Mouse (Mus musculus) liver, postnatal 0 days (tissue): ENCODE measurements around the gene Dag1. TPM values are rescaled to one million over a fixed set of nuclear protein-coding genes. Genes with fewer than 3 reads are reported as not detected.

Source experiments
- ATAC-seq: fragments of 200-750 bp; cut with Nextera tagmentation; 2 replicates; pipeline ENCODE4 v1.8.0; 2017; ENCODE audit warnings: mild to moderate bottlenecking, moderate library complexity
- DNase-seq: peaks from one replicate; pipeline ENCODE4 v3.0.0-alpha.2; 2016
- H3K27ac ChIP-seq: fragments of 300-500 bp; sonication (generic); 2 replicates; pipeline ENCODE4 v1.5.1; 2014; ENCODE audit warnings: antibody characterized with exemption, moderate library complexity, mild to moderate bottlenecking, low read depth
- H3K27me3 ChIP-seq: fragments of 300-500 bp; sonication (generic); 2 replicates; pipeline ENCODE4 v1.6.1; 2014; ENCODE audit warnings: low read length, control low read depth, mixed read lengths; ENCODE audit not compliant: insufficient read depth
- H3K36me3 ChIP-seq: fragments of 300-500 bp; sonication (generic); replicated peaks from 2 replicates; pipeline ENCODE4 v1.6.1; 2014; ENCODE audit warnings: mild to moderate bottlenecking, control low read depth, low read length, moderate library complexity, mixed read lengths; ENCODE audit not compliant: insufficient read depth
- H3K4me1 ChIP-seq: fragments of 300-500 bp; sonication (generic); 2 replicates; pipeline ENCODE4 v1.6.1; 2014; ENCODE audit warnings: antibody characterized with exemption, mild to moderate bottlenecking, control low read depth; ENCODE audit not compliant: insufficient read depth
- H3K4me2 ChIP-seq: fragments of 300-500 bp; sonication (generic); 2 replicates; pipeline ENCODE4 v1.6.1; 2014; ENCODE audit warnings: low read depth, mild to moderate bottlenecking, low read length, moderate library complexity, mixed read lengths
- H3K4me3 ChIP-seq: fragments of 300-500 bp; sonication (generic); 2 replicates; pipeline ENCODE4 v1.5.1; 2014; ENCODE audit warnings: low read depth, low read length
- H3K9ac ChIP-seq: fragments of 300-500 bp; sonication (generic); replicated peaks from 2 replicates; pipeline ENCODE4 v1.6.1; 2014; ENCODE audit warnings: mild to moderate bottlenecking, moderate library complexity
- H3K9me3 ChIP-seq: fragments of 300-500 bp; sonication (generic); 2 replicates; pipeline ENCODE4 v1.6.1; 2016; ENCODE audit warnings: mild to moderate bottlenecking, control low read depth, low read length, mixed read lengths
- CTCF ChIP-seq: sonication (generic); IDR thresholded peaks from 2 replicates; pipeline ENCODE4 v1.5.1; 2016; ENCODE audit warnings: antibody characterized with exemption, low read depth
- EP300 ChIP-seq: IDR thresholded peaks from 2 replicates; pipeline ENCODE4 v1.6.1; 2016; ENCODE audit warnings: antibody characterized with exemption, low read depth, mild to moderate bottlenecking
- WGBS: fragments of 180-500 bp; shearing (Covaris S2); extraction: QIAGEN DNeasy Blood & Tissue Kit; methylation state at CpG from one replicate; pipeline ENCODE4 v1.1.7; 2014; ENCODE audit not compliant: insufficient replicate concordance; 5-methylcytosine and 5-hydroxymethylcytosine counted together
- polyA plus RNA-seq: library from polyadenylated mRNA; unstranded; fragments of >200 nt; fragmentation: Nextera tagmentation; extraction: Ambion mirVana; gene quantifications from 2 replicates; pipeline ENCODE4 v1.2.1, GENCODE M21; 2015

Gene Dag1
- polyA plus RNA-seq, 1 experiment from 2014 or later = 20.0 TPM

- Histone ChIP-seq H3K27ac (no peak overlapping the region), H3K27me3 (no peaks in the 10 kb centered on the region), H3K4me2 (no peak overlapping the region), H3K4me3 (no peak overlapping the region), H3K9ac (no peak overlapping the region), H3K4me1 (no peaks in the 10 kb centered on the region), H3K9me3 (no peaks in the 10 kb centered on the region), H3K36me3 (no peaks in the 10 kb centered on the region)
- DNase-seq = no peak
- no peak for ATAC-seq
- 80% methylated on average over 2 of the region's 2 CpGs for WGBS
- TF ChIP-seq EP300 (no peak), CTCF (no peak)
Observed at GRCm38 (mm10) chr9:108238402-108238801, 25.4 kb downstream of the Dag1 start.

- TF ChIP-seq CTCF = no peak
- TF ChIP-seq EP300 = no peak
- ATAC-seq (no peak), DNase-seq (no peak)
- no peaks in the 10 kb centered on the region for H3K9me3 ChIP-seq
- H3K27ac ChIP-seq = no peak overlapping the region
- H3K4me3 ChIP-seq = no peak overlapping the region
- no peaks in the 10 kb centered on the region for H3K27me3 ChIP-seq
- no peaks in the 10 kb centered on the region for H3K36me3 ChIP-seq
- WGBS = 79% methylated on average over 2 of the region's 2 CpGs
- no peak overlapping the region for H3K4me2 ChIP-seq
- no peaks in the 10 kb centered on the region for H3K4me1 ChIP-seq
- no peak overlapping the region for H3K9ac ChIP-seq
Observed at GRCm38 (mm10) chr9:108234682-108235081, 29.1 kb downstream of the Dag1 start.

GRCm38 (mm10) chr9:108232908-108233307 is 30.9 kb downstream of the Dag1 start:
- H3K4me1 ChIP-seq = no peaks in the 10 kb centered on the region
- H3K4me3 ChIP-seq = no peak overlapping the region
- no peak overlapping the region for H3K9ac ChIP-seq
- H3K9me3 ChIP-seq = no peaks in the 10 kb centered on the region
- DNase-seq (no peak), ATAC-seq (peak; percentile 44; the same call in 1 of the 2 replicates)
- H3K4me2 ChIP-seq = no peak overlapping the region
- no peaks in the 10 kb centered on the region for H3K27me3 ChIP-seq
- TF ChIP-seq EP300 = peak; percentile 67; the same call in 1 of the 2 replicates
- TF ChIP-seq CTCF = no peak
- H3K36me3 ChIP-seq = no peaks in the 10 kb centered on the region
- no peak overlapping the region for H3K27ac ChIP-seq
- 68% methylated on average over 2 of the region's 2 CpGs for WGBS

GRCm38 (mm10) chr9:108227911-108228649 is 35.7 kb downstream of the Dag1 start:
- DNase-seq = no peak
- Histone ChIP-seq H3K4me2 (no peak overlapping the region), H3K27me3 (no peaks in the 10 kb centered on the region), H3K9me3 (no peaks in the 10 kb centered on the region), H3K36me3 (no peaks in the 10 kb centered on the region), H3K4me1 (0 out of 2 replicates have a peak, but pooled peaks cover 7% of the 10 kb centered on the region), H3K27ac (no peak overlapping the region), H3K9ac (no peak overlapping the region), H3K4me3 (no peak overlapping the region)
- ATAC-seq = no peak
- no peak for TF ChIP-seq EP300
- no peak for TF ChIP-seq CTCF
- 49% methylated on average over 2 of the region's 2 CpGs for WGBS

GRCm38 (mm10) chr9:108225166-108225565 is 38.6 kb downstream of the Dag1 start:
- no peak overlapping the region for H3K4me2 ChIP-seq
- WGBS = 81% methylated on average over 2 of the region's 2 CpGs
- no peak overlapping the region for H3K9ac ChIP-seq
- peaks cover 14% of the 10 kb centered on the region for H3K4me1 ChIP-seq
- no peaks in the 10 kb centered on the region for H3K36me3 ChIP-seq
- ATAC-seq (no peak), DNase-seq (no peak)
- TF ChIP-seq EP300 (no peak), CTCF (no peak)
- no peaks in the 10 kb centered on the region for H3K27me3 ChIP-seq
- H3K27ac ChIP-seq = no peak overlapping the region
- no peak overlapping the region for H3K4me3 ChIP-seq
- no peaks in the 10 kb centered on the region for H3K9me3 ChIP-seq

GRCm38 (mm10) chr9:108223633-108224032 is 40.1 kb downstream of the Dag1 start:
- 86% methylated on average over 1 of the region's 1 CpGs for WGBS
- Histone ChIP-seq H3K9me3 (no peaks in the 10 kb centered on the region), H3K4me2 (no peak overlapping the region), H3K4me1 (peaks cover 14% of the 10 kb centered on the region), H3K36me3 (no peaks in the 10 kb centered on the region), H3K27ac (peak overlapping the region; percentile 29; the same call in 1 of the 2 replicates), H3K9ac (no peak overlapping the region), H3K4me3 (no peak overlapping the region), H3K27me3 (no peaks in the 10 kb centered on the region)
- TF ChIP-seq EP300 (no peak), CTCF (no peak)
- DNase-seq (no peak), ATAC-seq (no peak)
